Mouse (Mus musculus) midbrain, embryonic 16.5 days (tissue): Measurements from ENCODE around the gene Gpc6. TPM values are rescaled to one million over a fixed set of nuclear protein-coding genes. Genes with fewer than 3 reads are reported as not detected.

Experiments
- ATAC-seq: fragments of 200-750 bp; cut with Nextera tagmentation; 2 replicates; pipeline ENCODE4 v1.8.0; 2017; ENCODE audit warnings: moderate TSS enrichment
- H3K27ac ChIP-seq: fragments of 300-500 bp; sonication (generic); 2 replicates; pipeline ENCODE4 v1.5.1; 2014; ENCODE audit warnings: mild to moderate bottlenecking, low read length, mixed read lengths
- H3K27me3 ChIP-seq: fragments of 300-500 bp; sonication (generic); 2 replicates; pipeline ENCODE4 v1.6.1; 2014; ENCODE audit warnings: low read depth, low read length, mixed read lengths; ENCODE audit not compliant: control insufficient read depth, insufficient read depth
- H3K36me3 ChIP-seq: fragments of 300-500 bp; sonication (generic); 2 replicates; pipeline ENCODE4 v1.6.1; 2014; ENCODE audit warnings: mild to moderate bottlenecking, low read length, moderate library complexity, mixed read lengths; ENCODE audit not compliant: control insufficient read depth, insufficient read depth
- H3K4me1 ChIP-seq: fragments of 300-500 bp; sonication (generic); 2 replicates; pipeline ENCODE4 v1.6.1; 2014; ENCODE audit warnings: mild to moderate bottlenecking, low read length, mixed read lengths; ENCODE audit not compliant: control insufficient read depth, insufficient read depth
- H3K4me2 ChIP-seq: fragments of 300-500 bp; sonication (generic); 2 replicates; pipeline ENCODE4 v1.6.1; 2014; ENCODE audit warnings: mild to moderate bottlenecking, low read length, mixed read lengths
- H3K4me3 ChIP-seq: fragments of 300-500 bp; sonication (generic); 2 replicates; pipeline ENCODE4 v1.5.1; 2014; ENCODE audit warnings: low read depth, mild to moderate bottlenecking, low read length, moderate library complexity, mixed read lengths
- H3K9ac ChIP-seq: fragments of 300-500 bp; sonication (generic); 2 replicates; pipeline ENCODE4 v1.6.1; 2014; ENCODE audit warnings: low read depth, low read length, mixed read lengths
- H3K9me3 ChIP-seq: fragments of 300-500 bp; sonication (generic); replicated peaks from 2 replicates; pipeline ENCODE4 v1.6.1; 2014; ENCODE audit warnings: mild to moderate bottlenecking, low read length, mixed read lengths; ENCODE audit not compliant: control insufficient read depth, poor library complexity, severe bottlenecking
- WGBS: fragments of 180-500 bp; shearing (Covaris S2); extraction: QIAGEN DNeasy Blood & Tissue Kit; methylation state at CpG from one replicate; pipeline ENCODE4 v1.1.7; 2014; 5-methylcytosine and 5-hydroxymethylcytosine counted together
- polyA plus RNA-seq: library from polyadenylated mRNA; unstranded; fragments of >200 nt; fragmentation: Nextera tagmentation; extraction: Ambion mirVana; gene quantifications from 2 replicates; pipeline ENCODE4 v1.2.1, GENCODE M21; 2015

The Gpc6 gene
- polyA plus RNA-seq, 1 experiment from 2014 or later = 19.7 TPM

DNA sequence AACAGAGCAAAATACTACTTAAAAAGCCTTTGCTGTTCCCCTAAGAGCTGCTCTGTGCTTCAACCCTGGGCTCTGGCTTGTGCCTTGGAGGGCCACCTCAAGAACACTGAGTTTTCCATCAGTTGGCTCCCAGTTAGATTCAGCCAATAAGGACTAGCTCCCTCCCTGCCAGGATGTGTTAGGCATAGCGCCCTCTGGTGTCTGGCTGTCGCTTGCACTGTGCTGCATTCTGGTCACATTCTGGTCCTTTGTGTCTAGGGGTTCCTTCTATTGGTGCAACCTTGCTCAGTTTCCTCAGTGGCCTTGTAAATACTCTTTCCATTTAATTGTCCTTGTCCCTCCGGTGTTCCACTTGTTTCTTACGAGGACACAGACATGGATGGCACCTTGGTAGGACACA lies 1037.3 kb downstream of the Gpc6 start:
- H3K27me3 ChIP-seq = no peaks in the 10 kb centered on the region
- H3K36me3 ChIP-seq = no peaks in the 10 kb centered on the region
- no peak overlapping the region for H3K9ac ChIP-seq
- no peak overlapping the region for H3K4me3 ChIP-seq
- no peak for ATAC-seq
- no peaks in the 10 kb centered on the region for H3K4me1 ChIP-seq
- no peak overlapping the region for H3K27ac ChIP-seq
- H3K4me2 ChIP-seq = no peak overlapping the region
- no peaks in the 10 kb centered on the region for H3K9me3 ChIP-seq
- 57% methylated on average over 4 of the region's 4 CpGs for WGBS

DNA sequence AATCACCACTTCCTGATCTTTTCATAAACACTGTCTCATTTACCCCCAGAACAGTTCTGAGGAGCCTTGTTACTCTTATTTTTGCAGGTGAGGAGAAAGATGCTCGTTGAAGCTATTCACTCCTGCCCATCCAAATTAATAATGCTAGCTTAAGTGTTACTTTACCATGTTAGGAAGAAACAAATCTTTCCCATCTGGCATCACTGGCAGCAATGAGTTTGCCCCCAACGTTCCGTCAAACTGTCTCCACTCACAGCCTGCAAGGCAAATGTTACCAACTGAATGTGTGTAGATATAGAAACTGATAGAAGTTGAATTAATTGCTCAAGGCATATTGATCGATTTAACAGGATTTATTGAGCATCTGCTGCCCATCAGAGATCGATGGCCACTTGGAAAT lies 1047.5 kb downstream of the Gpc6 start:
- H3K4me1 ChIP-seq = no peaks in the 10 kb centered on the region
- H3K27me3 ChIP-seq = no peaks in the 10 kb centered on the region
- 92% methylated on average over 5 of the region's 5 CpGs for WGBS
- H3K4me3 ChIP-seq = no peak overlapping the region
- H3K27ac ChIP-seq = no peak overlapping the region
- H3K9me3 ChIP-seq = no peaks in the 10 kb centered on the region
- no peak for ATAC-seq
- H3K4me2 ChIP-seq = no peak overlapping the region
- H3K9ac ChIP-seq = no peak overlapping the region
- no peaks in the 10 kb centered on the region for H3K36me3 ChIP-seq

DNA sequence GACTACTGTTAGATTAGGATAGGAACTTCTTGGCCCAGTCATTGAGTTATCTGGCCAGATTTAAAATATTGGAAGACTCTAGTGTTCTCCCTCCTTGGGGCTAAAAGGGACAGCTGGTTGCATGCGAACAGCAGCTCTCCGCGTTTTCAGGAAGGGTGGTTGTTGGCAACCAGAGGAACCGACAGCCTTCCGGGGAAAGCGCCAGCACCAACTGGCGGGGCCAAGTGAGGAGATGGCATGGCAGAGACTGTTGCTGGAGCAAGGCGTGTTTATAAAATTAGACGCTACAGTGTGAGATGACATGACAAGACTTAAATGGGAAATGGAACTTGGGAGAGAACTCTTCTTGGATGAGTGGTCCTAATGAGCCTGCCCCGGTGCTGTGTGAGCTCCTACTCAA lies 1056.4 kb downstream of the Gpc6 start:
- no peaks in the 10 kb centered on the region for H3K4me1 ChIP-seq
- H3K27ac ChIP-seq = no peak overlapping the region
- no peak overlapping the region for H3K9ac ChIP-seq
- no peaks in the 10 kb centered on the region for H3K36me3 ChIP-seq
- no peak overlapping the region for H3K4me3 ChIP-seq
- WGBS = 96% methylated on average over 10 of the region's 10 CpGs
- ATAC-seq = no peak
- no peaks in the 10 kb centered on the region; the same call in 1 of the 2 replicates for H3K9me3 ChIP-seq
- H3K4me2 ChIP-seq = no peak overlapping the region
- H3K27me3 ChIP-seq = no peaks in the 10 kb centered on the region

DNA sequence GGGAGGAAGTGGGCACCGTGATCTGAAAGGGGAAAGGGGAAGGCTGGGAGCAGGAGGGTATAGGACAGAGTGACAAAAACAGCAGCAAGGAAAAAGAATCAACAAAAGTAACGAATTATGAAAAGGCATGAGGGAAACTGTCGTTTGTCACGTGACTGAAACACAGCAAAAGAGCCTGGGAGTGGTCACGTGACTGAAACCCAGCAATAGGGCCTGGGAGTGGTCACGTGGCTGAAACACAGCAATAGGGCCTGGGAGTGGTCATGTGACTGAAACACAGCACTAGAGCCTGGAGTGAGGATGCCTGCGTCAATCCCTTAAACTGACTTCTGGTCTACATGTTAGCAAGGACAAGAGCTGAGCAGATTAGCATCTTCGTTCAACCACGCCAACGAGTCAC lies 1063.3 kb downstream of the Gpc6 start:
- no peak for ATAC-seq
- WGBS = 90% methylated on average over 10 of the region's 10 CpGs
- H3K9ac ChIP-seq = no peak overlapping the region

DNA sequence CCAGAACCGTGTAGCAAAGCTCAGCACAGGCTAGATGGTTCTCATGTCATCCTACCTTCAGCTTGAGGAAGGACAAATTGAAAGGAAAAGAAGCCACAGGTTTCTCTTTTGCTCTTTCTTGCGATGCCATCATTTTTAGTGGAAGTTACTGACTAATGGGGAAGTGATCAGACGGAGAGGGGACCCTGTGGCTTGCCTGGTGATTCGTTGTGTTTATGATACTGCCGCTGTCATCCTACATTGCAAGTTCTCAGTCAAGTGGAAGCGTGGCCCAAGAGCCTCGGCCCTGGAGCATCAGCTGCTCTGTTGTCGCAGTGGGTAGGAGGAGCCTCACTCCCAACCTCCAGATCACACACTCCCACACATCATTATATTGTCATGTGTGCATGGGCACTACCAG lies 1065.1 kb downstream of the Gpc6 start:
- Histone ChIP-seq H3K4me1 (peaks cover 3% of the 10 kb centered on the region; the same call in 1 of the 2 replicates), H3K27ac (no peak overlapping the region), H3K4me3 (no peak overlapping the region), H3K4me2 (no peak overlapping the region), H3K27me3 (no peaks in the 10 kb centered on the region), H3K36me3 (no peaks in the 10 kb centered on the region), H3K9me3 (no peaks in the 10 kb centered on the region; the same call in 1 of the 2 replicates), H3K9ac (no peak overlapping the region)
- 82% methylated on average over 8 of the region's 8 CpGs for WGBS
- no peak for ATAC-seq

More for the DNA sequence above, 1063.3 kb downstream of the Gpc6 start:
- Histone ChIP-seq H3K4me1 (peaks cover 3% of the 10 kb centered on the region; the same call in 1 of the 2 replicates), H3K9me3 (no peaks in the 10 kb centered on the region; the same call in 1 of the 2 replicates), H3K36me3 (no peaks in the 10 kb centered on the region), H3K4me3 (no peak overlapping the region), H3K4me2 (no peak overlapping the region), H3K27me3 (no peaks in the 10 kb centered on the region), H3K27ac (no peak overlapping the region)

DNA sequence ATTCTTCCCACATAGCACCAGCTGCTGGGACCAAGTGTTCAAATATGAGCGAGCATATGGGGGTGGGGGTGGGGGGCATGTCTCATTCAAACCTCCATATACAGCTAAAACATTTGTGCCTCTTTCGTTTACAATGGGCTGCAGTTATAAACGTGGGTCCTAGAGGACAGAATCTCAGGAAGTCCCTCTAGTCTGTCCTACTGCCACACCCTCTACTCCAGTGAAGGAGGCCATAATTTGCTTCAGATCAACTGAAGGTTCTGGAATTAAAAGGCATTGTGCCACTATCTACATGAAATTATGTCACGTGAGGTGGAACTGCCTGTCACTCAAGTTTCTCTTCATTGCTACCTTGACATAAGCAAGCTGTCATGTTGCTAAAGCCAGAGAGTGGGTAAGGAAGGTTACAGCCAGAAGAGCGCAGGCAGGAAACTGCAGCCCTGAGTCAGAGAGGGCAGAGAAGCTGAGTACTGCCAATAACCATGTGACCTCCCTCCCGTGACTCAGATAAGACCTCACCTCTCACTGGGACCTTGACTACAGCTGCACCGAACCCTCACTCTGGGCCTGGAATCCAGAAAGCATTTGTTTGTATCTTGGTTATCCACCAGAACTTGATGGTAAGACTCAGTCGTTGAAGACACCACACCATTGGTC lies 1067.6 kb downstream of the Gpc6 start:
- Histone ChIP-seq H3K9ac (no peak overlapping the region), H3K36me3 (no peaks in the 10 kb centered on the region), H3K4me2 (no peak overlapping the region), H3K4me1 (peaks cover 3% of the 10 kb centered on the region; the same call in 1 of the 2 replicates), H3K27me3 (no peaks in the 10 kb centered on the region), H3K9me3 (no peaks in the 10 kb centered on the region), H3K27ac (no peak overlapping the region), H3K4me3 (no peak overlapping the region)
- WGBS = 80% methylated on average over 8 of the region's 8 CpGs
- no peak for ATAC-seq

DNA sequence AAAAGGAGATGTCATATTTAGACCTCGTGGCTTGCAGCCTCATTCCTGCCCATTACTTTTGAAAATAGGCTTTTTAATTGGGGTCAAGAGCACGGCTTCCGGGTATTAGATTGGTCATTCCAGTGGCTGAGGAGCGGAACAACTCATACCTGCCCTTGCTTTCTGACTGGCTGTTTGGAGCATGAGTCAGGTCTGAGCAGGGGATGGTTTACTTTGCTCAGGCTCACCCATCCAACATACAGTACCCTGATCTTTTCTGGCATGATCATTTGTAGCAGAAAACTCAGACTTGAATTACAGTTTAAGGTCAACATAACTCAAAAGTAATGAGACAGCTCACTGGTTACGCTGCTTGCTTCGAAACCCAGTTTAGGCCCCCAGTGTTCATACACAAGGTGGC lies 1068.7 kb downstream of the Gpc6 start:
- H3K9ac ChIP-seq = no peak overlapping the region
- no peaks in the 10 kb centered on the region for H3K9me3 ChIP-seq
- WGBS = 91% methylated on average over 6 of the region's 6 CpGs
- no peak overlapping the region for H3K4me3 ChIP-seq
- no peaks in the 10 kb centered on the region for H3K36me3 ChIP-seq
- no peak overlapping the region for H3K4me2 ChIP-seq
- H3K27me3 ChIP-seq = no peaks in the 10 kb centered on the region
- no peak overlapping the region for H3K27ac ChIP-seq
- no peak for ATAC-seq
- peaks cover 3% of the 10 kb centered on the region; the same call in 1 of the 2 replicates for H3K4me1 ChIP-seq

DNA sequence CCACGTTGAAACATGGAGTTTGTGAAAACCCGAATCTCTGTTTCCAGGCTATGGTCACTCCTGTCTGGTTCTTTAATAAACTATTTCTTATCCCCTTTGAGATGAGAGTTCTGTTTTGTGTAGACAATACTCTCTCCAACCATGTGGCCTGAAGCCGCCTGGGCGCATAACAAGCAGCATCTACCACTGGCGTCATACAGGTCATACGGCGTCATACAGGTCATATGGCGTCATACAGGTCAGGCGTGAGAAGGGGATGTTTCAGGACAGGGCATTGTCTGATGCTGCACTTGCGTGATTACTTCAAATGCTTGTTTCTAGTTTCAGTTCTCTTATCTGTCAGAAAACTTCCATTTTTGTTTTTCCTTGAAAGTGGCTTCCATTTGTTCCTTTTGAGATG lies 1079.3 kb downstream of the Gpc6 start:
- H3K27ac ChIP-seq = no peak overlapping the region
- WGBS = 92% methylated on average over 10 of the region's 10 CpGs

DNA sequence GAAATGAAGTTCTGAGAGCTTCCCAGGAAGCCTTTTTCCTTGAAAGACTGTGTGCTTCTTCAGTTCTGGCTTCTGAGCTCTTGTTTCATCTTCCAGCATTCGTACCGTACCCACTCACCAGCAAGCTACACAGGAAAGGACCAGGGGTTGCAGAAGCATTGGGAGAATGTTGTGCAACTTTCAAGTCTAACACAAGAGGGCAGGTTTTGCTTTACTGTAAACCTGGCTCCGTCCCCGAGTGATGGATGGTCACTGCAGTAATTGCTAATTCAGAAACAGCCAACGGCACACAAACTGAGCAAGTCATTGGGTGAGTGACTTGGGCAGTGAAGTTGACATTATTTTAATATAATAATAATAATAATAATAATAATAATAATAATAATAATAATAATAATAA lies 1080.6 kb downstream of the Gpc6 start:
- Histone ChIP-seq H3K36me3 (no peaks in the 10 kb centered on the region), H3K4me3 (no peak overlapping the region), H3K9ac (no peak overlapping the region), H3K27me3 (no peaks in the 10 kb centered on the region), H3K4me2 (no peak overlapping the region), H3K4me1 (peaks cover 15% of the 10 kb centered on the region; the same call in 1 of the 2 replicates), H3K9me3 (no peaks in the 10 kb centered on the region), H3K27ac (no peak overlapping the region)
- WGBS = 13% methylated on average over 5 of the region's 5 CpGs
- ATAC-seq = peak; percentile 22; the same call in 1 of the 2 replicates

More for the DNA sequence above, 1079.3 kb downstream of the Gpc6 start:
- H3K4me1 ChIP-seq = peaks cover 15% of the 10 kb centered on the region; the same call in 1 of the 2 replicates
- no peaks in the 10 kb centered on the region for H3K36me3 ChIP-seq
- no peak for ATAC-seq
- H3K9me3 ChIP-seq = no peaks in the 10 kb centered on the region
- H3K27me3 ChIP-seq = peaks cover 2% of the 10 kb centered on the region; the same call in 1 of the 2 replicates
- no peak overlapping the region for H3K4me3 ChIP-seq
- H3K9ac ChIP-seq = no peak overlapping the region
- H3K4me2 ChIP-seq = no peak overlapping the region
